Mouse (Mus musculus): ENCODE measurements around the gene Lyve1. TPM values are rescaled to one million over a fixed set of nuclear protein-coding genes. Genes with fewer than 3 reads are reported as not detected.

Gene Lyve1
- polyA plus RNA-seq, 1 experiment from 2014 or later, result 33.8 TPM

- WGBS, result 61% methylated on average over 3 of the region's 3 CpGs
- peaks cover 31% of the 10 kb centered on the region for H3K36me3 ChIP-seq (ENCODE audit: insufficient read depth)
- H3K4me2 ChIP-seq, result no peak overlapping the region
- no peak overlapping the region for H3K27ac ChIP-seq (ENCODE audit: low read depth)
- H3K27me3 ChIP-seq (ENCODE audit: insufficient read depth, low read length), result no peaks in the 10 kb centered on the region
- DNase-seq (no peak), ATAC-seq (ENCODE audit: insufficient read depth) (no peak)
- no peak overlapping the region for H3K9ac ChIP-seq
- no peak for TF ChIP-seq CTCF (IDR thresholded peaks at IDR 0.05; ENCODE audit: low read depth)
- no peaks in the 10 kb centered on the region for H3K4me1 ChIP-seq (ENCODE audit: insufficient read depth)
- H3K9me3 ChIP-seq (ENCODE audit: low read depth, low read length), result no peaks in the 10 kb centered on the region
- no peak overlapping the region for H3K4me3 ChIP-seq (ENCODE audit: low read depth, low read length)
These were observed 28.5 kb downstream of the Lyve1 start for GRCm38 (mm10) chr7:110834522-110834921.

- no peaks in the 10 kb centered on the region for H3K27me3 ChIP-seq (ENCODE audit: insufficient read depth, low read length)
- peaks cover 36% of the 10 kb centered on the region for H3K36me3 ChIP-seq (ENCODE audit: insufficient read depth)
- no peak overlapping the region for H3K9ac ChIP-seq
- ATAC-seq (ENCODE audit: insufficient read depth) (no peak), DNase-seq (no peak)
- H3K4me3 ChIP-seq (ENCODE audit: low read depth, low read length), result no peak overlapping the region
- H3K4me1 ChIP-seq (ENCODE audit: insufficient read depth), result no peaks in the 10 kb centered on the region
- no peak overlapping the region for H3K27ac ChIP-seq (ENCODE audit: low read depth)
- no peak for TF ChIP-seq CTCF (IDR thresholded peaks at IDR 0.05; ENCODE audit: low read depth)
- WGBS, result 94% methylated on average over 1 of the region's 1 CpGs
- no peaks in the 10 kb centered on the region for H3K9me3 ChIP-seq (ENCODE audit: low read depth, low read length)
- H3K4me2 ChIP-seq, result no peak overlapping the region
These were observed 29.0 kb downstream of the Lyve1 start for GRCm38 (mm10) chr7:110834018-110834417.

- H3K27me3 ChIP-seq (ENCODE audit: insufficient read depth, low read length), result no peaks in the 10 kb centered on the region
- no peaks in the 10 kb centered on the region for H3K4me1 ChIP-seq (ENCODE audit: insufficient read depth)
- DNase-seq (no peak), ATAC-seq (ENCODE audit: insufficient read depth) (no peak)
- H3K9me3 ChIP-seq (ENCODE audit: low read depth, low read length), result no peaks in the 10 kb centered on the region
- H3K36me3 ChIP-seq (ENCODE audit: insufficient read depth), result peaks cover 38% of the 10 kb centered on the region
- H3K4me2 ChIP-seq, result no peak overlapping the region
- no peak overlapping the region for H3K9ac ChIP-seq
- H3K27ac ChIP-seq (ENCODE audit: low read depth), result no peak overlapping the region
- no peak overlapping the region for H3K4me3 ChIP-seq (ENCODE audit: low read depth, low read length)
- no peak for TF ChIP-seq CTCF (IDR thresholded peaks at IDR 0.05; ENCODE audit: low read depth)
- WGBS, result 81% methylated on average over 1 of the region's 1 CpGs
These were observed 30.0 kb downstream of the Lyve1 start for GRCm38 (mm10) chr7:110833024-110833423.

GRCm38 (mm10) chr7:110823995-110824953 is 38.8 kb downstream of the Lyve1 start:
- Histone ChIP-seq H3K36me3 (ENCODE audit: insufficient read depth) (peaks cover 40% of the 10 kb centered on the region), H3K4me2 (no peak overlapping the region), H3K4me3 (ENCODE audit: low read depth, low read length) (no peak overlapping the region), H3K27me3 (ENCODE audit: insufficient read depth, low read length) (no peaks in the 10 kb centered on the region), H3K9me3 (ENCODE audit: low read depth, low read length) (no peaks in the 10 kb centered on the region), H3K27ac (ENCODE audit: low read depth) (no peak overlapping the region), H3K4me1 (ENCODE audit: insufficient read depth) (no peaks in the 10 kb centered on the region), H3K9ac (no peak overlapping the region)
- ATAC-seq (ENCODE audit: insufficient read depth) (no peak), DNase-seq (no peak)
- 85% methylated on average over 8 of the region's 8 CpGs for WGBS
- no peak for TF ChIP-seq CTCF (IDR thresholded peaks at IDR 0.05; ENCODE audit: low read depth)

- DNase-seq (peak; percentile 72), ATAC-seq (ENCODE audit: insufficient read depth) (peak; percentile 14; the same call in 1 of the 2 replicates)
- WGBS, result 51% methylated on average over 4 of the region's 4 CpGs
- TF ChIP-seq CTCF (IDR thresholded peaks at IDR 0.05; ENCODE audit: low read depth), result no peak
- Histone ChIP-seq H3K27ac (ENCODE audit: low read depth) (no peak overlapping the region), H3K36me3 (ENCODE audit: insufficient read depth) (peaks cover 35% of the 10 kb centered on the region), H3K9ac (no peak overlapping the region), H3K4me1 (ENCODE audit: insufficient read depth) (no peaks in the 10 kb centered on the region), H3K4me2 (no peak overlapping the region), H3K4me3 (ENCODE audit: low read depth, low read length) (no peak overlapping the region), H3K27me3 (ENCODE audit: insufficient read depth, low read length) (no peaks in the 10 kb centered on the region), H3K9me3 (ENCODE audit: low read depth, low read length) (no peaks in the 10 kb centered on the region)
These were observed 39.4 kb downstream of the Lyve1 start for GRCm38 (mm10) chr7:110823593-110823992.

- no peak for DNase-seq
- no peaks in the 10 kb centered on the region for H3K4me1 ChIP-seq (ENCODE audit: insufficient read depth)
These were observed 40.0 kb downstream of the Lyve1 start for GRCm38 (mm10) chr7:110823076-110823475.

GRCm38 (mm10) chr7:110822055-110822454 is 41.0 kb downstream of the Lyve1 start:
- Histone ChIP-seq H3K4me3 (ENCODE audit: low read depth, low read length) (no peak overlapping the region), H3K4me1 (ENCODE audit: insufficient read depth) (no peaks in the 10 kb centered on the region), H3K27me3 (ENCODE audit: insufficient read depth, low read length) (no peaks in the 10 kb centered on the region), H3K27ac (ENCODE audit: low read depth) (no peak overlapping the region), H3K9me3 (ENCODE audit: low read depth, low read length) (no peaks in the 10 kb centered on the region), H3K36me3 (ENCODE audit: insufficient read depth) (peaks cover 35% of the 10 kb centered on the region), H3K4me2 (no peak overlapping the region), H3K9ac (no peak overlapping the region)
- DNase-seq (no peak), ATAC-seq (ENCODE audit: insufficient read depth) (no peak)
- WGBS, result 30% methylated on average over 4 of the region's 4 CpGs
- TF ChIP-seq CTCF (IDR thresholded peaks at IDR 0.05; ENCODE audit: low read depth), result no peak

More at GRCm38 (mm10) chr7:110823076-110823475, 40.0 kb downstream of the Lyve1 start:
- no peak for TF ChIP-seq CTCF (IDR thresholded peaks at IDR 0.05; ENCODE audit: low read depth)
- peaks cover 35% of the 10 kb centered on the region for H3K36me3 ChIP-seq (ENCODE audit: insufficient read depth)
- WGBS, result 46% methylated on average over 8 of the region's 8 CpGs
- no peak overlapping the region for H3K4me2 ChIP-seq
- no peak for ATAC-seq (ENCODE audit: insufficient read depth)
- no peak overlapping the region for H3K4me3 ChIP-seq (ENCODE audit: low read depth, low read length)
- no peaks in the 10 kb centered on the region for H3K27me3 ChIP-seq (ENCODE audit: insufficient read depth, low read length)
- H3K27ac ChIP-seq (ENCODE audit: low read depth), result no peak overlapping the region
- H3K9me3 ChIP-seq (ENCODE audit: low read depth, low read length), result no peaks in the 10 kb centered on the region
- H3K9ac ChIP-seq, result no peak overlapping the region

Measured in lung, embryonic 14.5 days (tissue).